Mouse (Mus musculus) liver, embryonic 14.5 days (tissue): ENCODE results near the gene Cdh12.

ENCODE experiments used
- CTCF ChIP-seq: IDR thresholded peaks from 2 replicates; pipeline ENCODE4 v1.5.1; 2016; ENCODE audit warnings: antibody characterized with exemption, low read depth, control low read depth
- EP300 ChIP-seq: IDR thresholded peaks from 2 replicates; pipeline ENCODE4 v1.6.1; 2016; ENCODE audit warnings: antibody characterized with exemption, low read depth

DNA sequence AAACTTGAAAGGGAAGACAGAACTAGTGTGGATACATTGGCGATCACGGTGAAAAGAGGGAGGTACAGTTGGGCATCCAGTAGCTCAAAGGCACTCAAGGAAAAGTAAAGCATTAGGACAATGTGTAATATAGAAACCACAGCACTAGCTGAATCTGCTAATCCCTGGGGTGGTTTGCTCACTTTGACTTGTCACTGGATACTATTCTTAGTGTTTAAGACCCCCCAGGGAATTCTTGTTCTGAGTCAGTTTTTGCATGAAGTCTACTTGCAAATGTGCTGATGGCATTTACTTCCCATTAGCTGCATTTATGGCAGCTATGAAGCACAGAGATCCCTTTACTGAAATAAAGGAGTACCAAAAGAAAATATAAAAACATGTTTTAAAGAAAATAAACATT is 1095.7 kb downstream of the Cdh12 start:
- TF ChIP-seq CTCF: no peak
- no peak for TF ChIP-seq EP300
